Mouse (Mus musculus): ENCODE results near the gene Krtap29-1. TPM values are rescaled to one million over a fixed set of nuclear protein-coding genes. Genes with fewer than 3 reads are reported as not detected.

The Krtap29-1 gene
- polyA plus RNA-seq (2014; fragmentation: Nextera tagmentation; extraction: Ambion mirVana), result not detected in 2 replicates

GRCm38 (mm10) chr11:99978953-99979352 is at the start of gene Krtap29-1:
TSS of gene Krtap29-1 (minus strand) at chr11:99979053.
- DNase-seq (ENCODE audit: low spot score) (no peak), ATAC-seq (no peak)
- 77% methylated on average over 5 of the region's 5 CpGs for WGBS
- Histone ChIP-seq H3K27me3 (replicated peaks; ENCODE audit: control insufficient read depth, insufficient read depth, low read length) (no peaks in the 10 kb centered on the region), H3K4me1 (ENCODE audit: control insufficient read depth, insufficient read depth, low read length) (no peaks in the 10 kb centered on the region), H3K4me3 (ENCODE audit: low read depth, low read length) (no peak within 1 kb of the TSS), H3K9me3 (replicated peaks; ENCODE audit: control insufficient read depth, low read length) (no peaks in the 10 kb centered on the region), H3K27ac (ENCODE audit: low read depth, low read length) (no peak within 1 kb of the TSS), H3K4me2 (ENCODE audit: low read length) (no peak within 1 kb of the TSS), H3K9ac (ENCODE audit: low read length) (no peak within 1 kb of the TSS), H3K36me3 (ENCODE audit: control insufficient read depth, insufficient read depth, low read length) (no peaks in the 10 kb centered on the region)

DNA sequence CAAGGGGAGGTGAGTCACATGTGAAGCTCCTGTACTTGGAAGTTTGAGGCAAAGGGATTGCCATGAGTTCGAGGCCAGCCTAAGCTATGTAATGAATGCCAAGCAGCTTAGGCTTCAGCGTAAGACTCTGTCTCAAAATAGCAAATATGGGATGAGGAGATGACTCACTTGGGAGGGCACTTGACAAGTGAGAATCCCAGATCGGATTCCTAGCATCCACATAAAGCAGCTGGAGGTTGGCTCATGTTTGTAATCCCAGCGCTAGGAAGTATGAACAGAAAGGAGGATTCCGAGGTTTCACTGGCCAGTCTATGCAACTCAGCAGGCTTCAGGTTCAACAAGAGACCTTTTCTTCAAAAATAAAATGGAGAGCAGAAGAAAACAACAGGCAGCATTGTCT is 42.6 kb upstream of the Krtap29-1 start:
- no peaks in the 10 kb centered on the region for H3K4me1 ChIP-seq (ENCODE audit: control insufficient read depth, insufficient read depth, low read length)
- no peak overlapping the region for H3K27ac ChIP-seq (ENCODE audit: low read depth, low read length)
- ATAC-seq (no peak), DNase-seq (ENCODE audit: low spot score) (no peak)
- no peaks in the 10 kb centered on the region for H3K36me3 ChIP-seq (ENCODE audit: control insufficient read depth, insufficient read depth, low read length)
- H3K9ac ChIP-seq (ENCODE audit: low read length), result no peak overlapping the region
- H3K9me3 ChIP-seq (replicated peaks; ENCODE audit: control insufficient read depth, low read length), result no peaks in the 10 kb centered on the region
- H3K27me3 ChIP-seq (replicated peaks; ENCODE audit: control insufficient read depth, insufficient read depth, low read length), result no peaks in the 10 kb centered on the region
- no peak overlapping the region for H3K4me2 ChIP-seq (ENCODE audit: low read length)
- no peak overlapping the region for H3K4me3 ChIP-seq (ENCODE audit: low read depth, low read length)
- WGBS, result 78% methylated on average over 5 of the region's 5 CpGs

- Histone ChIP-seq H3K36me3 (ENCODE audit: control insufficient read depth, insufficient read depth, low read length) (no peaks in the 10 kb centered on the region), H3K4me3 (ENCODE audit: low read depth, low read length) (no peak overlapping the region), H3K27ac (ENCODE audit: low read depth, low read length) (no peak overlapping the region), H3K9me3 (replicated peaks; ENCODE audit: control insufficient read depth, low read length) (no peaks in the 10 kb centered on the region), H3K4me1 (ENCODE audit: control insufficient read depth, insufficient read depth, low read length) (no peaks in the 10 kb centered on the region), H3K4me2 (ENCODE audit: low read length) (no peak overlapping the region), H3K27me3 (replicated peaks; ENCODE audit: control insufficient read depth, insufficient read depth, low read length) (no peaks in the 10 kb centered on the region), H3K9ac (ENCODE audit: low read length) (no peak overlapping the region)
- ATAC-seq, result no peak
- no peak for DNase-seq (ENCODE audit: low spot score)
- 91% methylated on average over 1 of the region's 1 CpGs for WGBS
Measured at GRCm38 (mm10) chr11:100019466-100019865, 40.6 kb upstream of the Krtap29-1 start.

- no peak within 1 kb of the TSS for H3K4me2 ChIP-seq (ENCODE audit: low read length)
- no peak within 1 kb of the TSS for H3K9ac ChIP-seq (ENCODE audit: low read length)
- ATAC-seq (no peak), DNase-seq (ENCODE audit: low spot score) (no peak)
- WGBS, result 85% methylated on average over 4 of the region's 4 CpGs
- no peaks in the 10 kb centered on the region for H3K9me3 ChIP-seq (replicated peaks; ENCODE audit: control insufficient read depth, low read length)
- no peaks in the 10 kb centered on the region for H3K27me3 ChIP-seq (replicated peaks; ENCODE audit: control insufficient read depth, insufficient read depth, low read length)
- no peaks in the 10 kb centered on the region for H3K4me1 ChIP-seq (ENCODE audit: control insufficient read depth, insufficient read depth, low read length)
- H3K4me3 ChIP-seq (ENCODE audit: low read depth, low read length), result no peak within 1 kb of the TSS
- H3K36me3 ChIP-seq (ENCODE audit: control insufficient read depth, insufficient read depth, low read length), result no peaks in the 10 kb centered on the region
- no peak within 1 kb of the TSS for H3K27ac ChIP-seq (ENCODE audit: low read depth, low read length)
Measured at GRCm38 (mm10) chr11:100016112-100016511, 37.3 kb upstream of the Krtap29-1 start, which contains the start of gene Krt33a. TSS of gene Krt33a (minus strand) at chr11:100016212.

DNA sequence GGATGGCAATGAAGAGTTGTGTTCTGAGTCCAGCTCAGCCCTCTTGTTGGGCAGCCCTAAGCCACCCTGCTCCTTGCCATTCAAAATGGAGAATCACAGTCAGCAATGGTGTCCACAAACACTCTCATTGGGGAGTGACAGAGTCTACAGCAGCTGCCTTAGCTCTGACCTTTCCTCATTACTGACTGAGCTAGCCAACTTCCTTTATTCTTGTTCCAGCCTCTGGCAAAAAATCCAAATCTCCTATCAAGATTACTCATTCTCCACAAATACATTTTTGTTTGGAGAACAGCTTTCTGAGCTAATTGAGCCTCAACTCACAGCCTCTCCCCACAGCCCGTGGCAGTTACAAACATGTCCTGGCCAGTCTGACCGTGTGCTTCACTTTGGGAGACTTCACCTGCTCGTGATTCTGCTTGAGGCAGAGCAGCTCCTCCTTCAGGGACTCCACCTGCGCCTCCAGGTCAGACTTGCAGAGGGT is 34.9 kb upstream of the Krtap29-1 start:
- no peak for DNase-seq (ENCODE audit: low spot score)
- no peak overlapping the region for H3K27ac ChIP-seq (ENCODE audit: low read depth, low read length)
- H3K36me3 ChIP-seq (ENCODE audit: control insufficient read depth, insufficient read depth, low read length), result no peaks in the 10 kb centered on the region
- no peaks in the 10 kb centered on the region for H3K27me3 ChIP-seq (replicated peaks; ENCODE audit: control insufficient read depth, insufficient read depth, low read length)
- no peak overlapping the region for H3K9ac ChIP-seq (ENCODE audit: low read length)
- H3K4me2 ChIP-seq (ENCODE audit: low read length), result no peak overlapping the region
- H3K9me3 ChIP-seq (replicated peaks; ENCODE audit: control insufficient read depth, low read length), result no peaks in the 10 kb centered on the region
- ATAC-seq, result no peak
- no peaks in the 10 kb centered on the region for H3K4me1 ChIP-seq (ENCODE audit: control insufficient read depth, insufficient read depth, low read length)
- H3K4me3 ChIP-seq (ENCODE audit: low read depth, low read length), result no peak overlapping the region
- WGBS, result 78% methylated on average over 4 of the region's 4 CpGs

DNA sequence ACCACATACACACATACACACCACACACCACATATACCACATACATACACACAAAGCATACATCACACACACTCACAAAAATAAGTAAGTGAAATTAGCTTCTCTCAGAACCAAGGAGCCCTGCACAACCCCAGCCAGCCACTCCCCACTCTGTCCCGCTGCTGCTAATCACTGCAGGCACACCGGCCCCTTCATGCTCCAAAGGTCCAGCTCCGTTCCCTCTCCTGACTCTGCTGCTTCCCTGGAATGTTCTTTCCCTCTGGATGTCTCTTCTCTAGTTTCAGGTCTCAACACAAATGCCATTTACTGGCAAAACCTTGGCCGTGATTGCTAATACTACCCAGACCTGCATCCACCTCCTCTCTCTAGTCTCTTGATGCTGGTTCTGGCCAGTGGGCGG is 31.8 kb upstream of the Krtap29-1 start:
- H3K9me3 ChIP-seq (replicated peaks; ENCODE audit: control insufficient read depth, low read length), result no peaks in the 10 kb centered on the region
- H3K36me3 ChIP-seq (ENCODE audit: control insufficient read depth, insufficient read depth, low read length), result no peaks in the 10 kb centered on the region
- H3K4me2 ChIP-seq (ENCODE audit: low read length), result no peak overlapping the region
- no peak for ATAC-seq
- H3K9ac ChIP-seq (ENCODE audit: low read length), result no peak overlapping the region
- no peaks in the 10 kb centered on the region for H3K4me1 ChIP-seq (ENCODE audit: control insufficient read depth, insufficient read depth, low read length)
- H3K4me3 ChIP-seq (ENCODE audit: low read depth, low read length), result no peak overlapping the region
- no peaks in the 10 kb centered on the region for H3K27me3 ChIP-seq (replicated peaks; ENCODE audit: control insufficient read depth, insufficient read depth, low read length)
- WGBS, result 93% methylated on average over 5 of the region's 5 CpGs
- no peak overlapping the region for H3K27ac ChIP-seq (ENCODE audit: low read depth, low read length)
- no peak for DNase-seq (ENCODE audit: low spot score)

GRCm38 (mm10) chr11:100008336-100008735 is 29.5 kb upstream of the Krtap29-1 start:
- DNase-seq (ENCODE audit: low spot score), result no peak
- H3K9ac ChIP-seq (ENCODE audit: low read length), result no peak overlapping the region
- no peaks in the 10 kb centered on the region for H3K9me3 ChIP-seq (replicated peaks; ENCODE audit: control insufficient read depth, low read length)
- H3K36me3 ChIP-seq (ENCODE audit: control insufficient read depth, insufficient read depth, low read length), result no peaks in the 10 kb centered on the region
- 84% methylated on average over 5 of the region's 5 CpGs for WGBS
- no peaks in the 10 kb centered on the region for H3K4me1 ChIP-seq (ENCODE audit: control insufficient read depth, insufficient read depth, low read length)
- H3K4me3 ChIP-seq (ENCODE audit: low read depth, low read length), result no peak overlapping the region
- H3K27me3 ChIP-seq (replicated peaks; ENCODE audit: control insufficient read depth, insufficient read depth, low read length), result no peaks in the 10 kb centered on the region
- no peak overlapping the region for H3K4me2 ChIP-seq (ENCODE audit: low read length)
- no peak for ATAC-seq
- H3K27ac ChIP-seq (ENCODE audit: low read depth, low read length), result no peak overlapping the region

DNA sequence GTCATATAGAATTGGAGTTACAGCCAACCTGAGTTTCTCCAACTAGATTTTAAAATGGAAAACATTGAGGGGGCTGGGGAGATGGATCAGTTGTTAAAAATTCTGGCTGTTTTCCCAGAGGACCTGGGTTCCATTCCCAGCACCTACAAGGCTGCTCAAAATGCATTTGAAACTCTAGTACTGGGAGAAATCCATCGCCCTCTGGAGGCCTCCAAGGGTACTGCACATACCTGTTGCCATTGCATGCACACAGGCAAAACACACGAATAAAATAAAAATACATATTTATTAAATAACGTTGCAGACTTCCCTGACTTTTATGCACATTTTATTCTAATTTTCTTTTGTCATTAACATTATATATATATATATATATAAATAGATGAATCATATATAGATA is 27.8 kb upstream of the Krtap29-1 start:
- H3K27me3 ChIP-seq (replicated peaks; ENCODE audit: control insufficient read depth, insufficient read depth, low read length), result no peaks in the 10 kb centered on the region
- no peak overlapping the region for H3K27ac ChIP-seq (ENCODE audit: low read depth, low read length)
- H3K36me3 ChIP-seq (ENCODE audit: control insufficient read depth, insufficient read depth, low read length), result no peaks in the 10 kb centered on the region
- H3K9ac ChIP-seq (ENCODE audit: low read length), result no peak overlapping the region
- H3K9me3 ChIP-seq (replicated peaks; ENCODE audit: control insufficient read depth, low read length), result no peaks in the 10 kb centered on the region
- H3K4me3 ChIP-seq (ENCODE audit: low read depth, low read length), result no peak overlapping the region
- 51% methylated on average over 3 of the region's 3 CpGs for WGBS
- H3K4me2 ChIP-seq (ENCODE audit: low read length), result no peak overlapping the region
- DNase-seq (ENCODE audit: low spot score), result no peak
- ATAC-seq, result no peak
- no peaks in the 10 kb centered on the region for H3K4me1 ChIP-seq (ENCODE audit: control insufficient read depth, insufficient read depth, low read length)

- WGBS, result 90% methylated on average over 8 of the region's 8 CpGs
- Histone ChIP-seq H3K36me3 (ENCODE audit: control insufficient read depth, insufficient read depth, low read length) (no peaks in the 10 kb centered on the region), H3K4me2 (ENCODE audit: low read length) (no peak overlapping the region), H3K27me3 (replicated peaks; ENCODE audit: control insufficient read depth, insufficient read depth, low read length) (no peaks in the 10 kb centered on the region), H3K4me1 (ENCODE audit: control insufficient read depth, insufficient read depth, low read length) (no peaks in the 10 kb centered on the region), H3K27ac (ENCODE audit: low read depth, low read length) (no peak overlapping the region), H3K9ac (ENCODE audit: low read length) (no peak overlapping the region), H3K9me3 (replicated peaks; ENCODE audit: control insufficient read depth, low read length) (no peaks in the 10 kb centered on the region), H3K4me3 (ENCODE audit: low read depth, low read length) (no peak overlapping the region)
- ATAC-seq (no peak), DNase-seq (ENCODE audit: low spot score) (no peak)
Measured at GRCm38 (mm10) chr11:100005905-100006304, 27.1 kb upstream of the Krtap29-1 start.

All from forebrain, embryonic 14.5 days (tissue).